Mouse (Mus musculus) layer of hippocampus, adult 2 months (tissue): Measurements from ENCODE around the gene Gm20547. TPM values are rescaled to one million over a fixed set of nuclear protein-coding genes. Genes with fewer than 3 reads are reported as not detected.
"Not testable (repeated sequence)": the region's sequence is repeated elsewhere in the genome, so short reads cannot be mapped to it uniquely, and the experiment has no call there.

ENCODE experiments used
- DNase-seq, 2 experiments: peaks; one replicate each; pipeline ENCODE4 v3.0.0; 2022; ENCODE audit warnings: low spot score in 2 of 2
- H3K27ac ChIP-seq: fragments of 200-600 bp; 2 replicates; pipeline ENCODE4 v1.8.1; 2022
- H3K4me3 ChIP-seq: fragments of 200-600 bp; 2 replicates; pipeline ENCODE4 v1.8.1; 2022; ENCODE audit warnings: mild to moderate bottlenecking
- CTCF ChIP-seq: fragments of 200-600 bp; conservative IDR thresholded peaks from 2 replicates; pipeline ENCODE4 v1.8.1; 2022; ENCODE audit warnings: antibody characterized with exemption, mild to moderate bottlenecking, moderate library complexity
- long read RNA-seq, 2 experiments: library from polyadenylated mRNA; stranded (forward); transcript quantifications; one replicate each; pipeline ENCODE4 v2.0.0; 2021; ENCODE audit warnings: borderline mapping rate in 2 of 2
- total RNA-seq, 2 experiments: library from RNA; stranded (reverse); gene quantifications; 2 replicates each; pipeline ENCODE4 v1.2.3; 2021

Gene Gm20547
- total RNA-seq: not detected
- long read RNA-seq, experiment 1: 0 reads
- long read RNA-seq, experiment 2: 0 reads

- Histone ChIP-seq H3K4me3 (no peak within 1 kb of the TSS), H3K27ac (no peak within 1 kb of the TSS)
- DNase-seq: no peak
- no peak for TF ChIP-seq CTCF
Measured at GRCm38 (mm10) chr17:34881683-34882310, at the start of gene Gm20547. TSS of gene Gm20547 (minus strand) at chr17:34882042.

DNA sequence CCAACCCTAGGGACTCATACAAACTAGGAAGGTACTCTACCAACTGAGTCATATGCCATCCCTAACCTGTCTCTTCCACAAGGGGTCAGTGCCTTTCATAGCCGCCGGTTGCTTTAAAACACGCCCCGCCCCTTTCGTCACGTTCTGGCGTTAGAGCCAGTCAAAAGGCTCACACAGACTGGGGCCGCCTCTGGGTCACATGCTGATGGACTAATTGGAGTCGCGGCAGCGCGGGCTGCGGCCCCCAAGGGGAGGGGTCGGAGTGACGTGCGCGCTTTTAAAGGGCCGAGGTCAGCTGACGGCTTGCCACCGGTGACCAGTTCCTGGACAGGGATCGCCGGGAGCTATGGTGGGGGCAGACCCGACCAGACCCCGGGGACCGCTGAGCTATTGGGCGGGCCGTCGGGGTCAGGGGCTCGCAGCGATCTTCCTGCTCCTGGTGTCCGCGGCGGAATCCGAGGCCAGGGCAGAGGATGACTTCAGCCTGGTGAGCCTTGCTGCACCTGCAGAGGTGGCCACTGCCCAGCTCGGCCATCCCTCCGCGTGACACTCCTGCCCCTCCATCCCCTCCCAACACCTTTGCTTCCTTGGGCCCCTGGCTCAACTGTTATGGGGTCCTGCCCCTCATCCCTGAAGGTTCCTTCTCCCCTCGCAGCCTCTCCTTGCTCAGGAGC lies 49.4 kb upstream of the Gm20547 start, which contains the start of gene Neu1:
Neu1 (plus strand) TSS at position 193 of the 674 bp plus-strand sequence.
- Histone ChIP-seq H3K4me3 (peak within 1 kb of the TSS; percentile 96), H3K27ac (peak within 1 kb of the TSS; percentile 89)
- peak; percentile 98 to 99 for DNase-seq
- peak; percentile 88 for TF ChIP-seq CTCF

- Histone ChIP-seq H3K27ac (no peak overlapping the region), H3K4me3 (no peak overlapping the region)
- TF ChIP-seq CTCF: no peak
- DNase-seq: no peak
Measured at GRCm38 (mm10) chr17:34928841-34929240, 47.0 kb upstream of the Gm20547 start.

- no peak for DNase-seq
- no peak for TF ChIP-seq CTCF
- Histone ChIP-seq H3K27ac (peak overlapping the region; percentile 51; the same call in 1 of the 2 replicates), H3K4me3 (no peak overlapping the region)
Measured at GRCm38 (mm10) chr17:34927306-34928019, 45.6 kb upstream of the Gm20547 start.

- no peak for TF ChIP-seq CTCF
- Histone ChIP-seq H3K4me3 (no peak overlapping the region), H3K27ac (no peak overlapping the region)
- DNase-seq: no peak
Measured at GRCm38 (mm10) chr17:34924258-34924657, 42.4 kb upstream of the Gm20547 start.

- Histone ChIP-seq H3K27ac (no peak overlapping the region), H3K4me3 (no peak overlapping the region)
- DNase-seq: no peak
- peak; percentile 58 for TF ChIP-seq CTCF
Measured at GRCm38 (mm10) chr17:34922939-34923338, 41.1 kb upstream of the Gm20547 start.

DNA sequence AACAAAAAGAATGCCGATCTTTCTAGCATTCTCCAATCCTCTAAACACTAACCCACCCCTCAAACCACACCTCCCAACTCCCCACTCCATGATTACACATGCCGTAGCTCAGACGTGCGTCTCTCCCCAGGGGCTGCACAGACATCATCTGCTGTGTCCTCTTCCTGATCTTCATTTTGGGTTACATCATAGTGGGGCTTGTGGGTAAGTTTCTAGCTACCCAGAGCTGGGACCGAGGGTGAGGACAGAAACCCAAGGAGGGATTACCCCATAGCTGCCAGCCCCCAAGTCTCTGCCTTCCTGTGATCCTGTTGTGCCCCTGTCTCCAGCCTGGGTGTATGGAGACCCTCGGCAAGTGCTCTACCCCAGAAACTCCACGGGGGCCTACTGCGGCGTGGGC lies 35.3 kb upstream of the Gm20547 start:
- Histone ChIP-seq H3K4me3 (no peak overlapping the region), H3K27ac (no peak overlapping the region)
- no peak for DNase-seq
- TF ChIP-seq CTCF: no peak

- no peak for DNase-seq
- no peak overlapping the region for H3K4me3 ChIP-seq
- no peak for TF ChIP-seq CTCF
- H3K27ac ChIP-seq: no peak overlapping the region
Measured at GRCm38 (mm10) chr17:34916316-34916715, 34.5 kb upstream of the Gm20547 start.

DNA sequence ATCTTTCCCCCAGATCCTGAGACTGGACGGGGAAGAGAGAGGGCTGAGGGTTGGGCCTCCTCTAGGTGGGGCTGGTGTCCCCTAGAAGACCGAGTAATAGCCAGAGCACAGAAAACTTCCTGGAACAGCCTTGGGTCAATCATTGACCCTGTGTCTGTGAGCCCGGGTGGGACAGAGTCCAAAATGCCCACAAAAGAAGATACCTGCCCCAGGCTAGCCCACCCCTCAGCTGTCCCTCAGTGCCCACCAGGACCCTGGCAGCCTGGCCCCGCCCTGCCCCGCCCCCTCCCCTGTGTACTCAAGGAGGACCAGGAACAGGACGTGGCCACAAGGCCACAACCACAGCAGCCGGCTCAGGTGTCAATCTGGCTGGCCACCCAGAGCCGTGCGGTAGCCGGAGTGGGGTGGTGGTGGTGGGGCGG lies 33.6 kb upstream of the Gm20547 start:
- DNase-seq: no peak
- peak; percentile 45 for TF ChIP-seq CTCF
- no peak overlapping the region for H3K27ac ChIP-seq
- H3K4me3 ChIP-seq: no peak overlapping the region

DNA sequence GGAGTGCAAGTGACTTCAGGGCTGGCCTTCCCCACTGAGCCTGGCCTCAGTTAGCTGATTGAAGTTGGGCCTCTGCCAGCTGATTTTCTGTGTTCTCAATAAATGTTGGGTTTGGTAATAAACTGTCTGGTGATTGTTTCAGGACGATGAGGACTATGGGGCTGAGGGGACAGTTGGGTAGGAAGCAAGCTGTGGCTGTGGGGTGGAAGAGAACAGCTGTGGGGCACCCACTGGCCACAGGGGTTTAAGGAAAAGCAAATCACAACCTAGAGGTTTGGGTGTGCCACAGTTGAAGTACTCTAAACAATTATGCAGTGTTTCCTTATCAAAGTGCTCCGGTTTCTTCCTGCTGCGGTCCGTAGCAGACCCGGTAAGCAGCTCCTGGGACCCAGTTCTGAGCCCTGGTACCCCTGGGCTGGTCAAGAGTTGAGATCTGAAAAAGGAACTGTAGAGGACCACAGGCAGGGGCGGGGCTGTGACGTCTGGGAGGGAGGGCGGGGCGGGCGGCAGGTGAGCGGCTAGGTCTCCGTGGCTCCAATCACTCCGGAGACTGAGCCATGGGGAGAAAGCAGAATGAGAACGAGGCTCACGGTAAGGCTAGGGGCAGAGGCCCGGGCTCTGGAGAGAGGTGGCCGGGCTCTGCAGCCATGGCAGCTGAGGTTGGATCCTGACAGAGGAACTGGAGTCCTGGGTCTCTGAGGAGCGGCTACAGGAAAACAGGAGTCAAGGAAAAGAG lies 32.3 kb upstream of the Gm20547 start, which contains the start of gene Slc44a4:
Slc44a4 (plus strand) TSS at position 537 of the 736 bp plus-strand sequence.
- no peak for TF ChIP-seq CTCF

GRCm38 (mm10) chr17:34911945-34912351 lies 30.1 kb upstream of the Gm20547 start:
- DNase-seq: peak in 1 of 2 experiments; percentile 80
- TF ChIP-seq CTCF: peak; percentile 84
- H3K4me3 ChIP-seq: no peak overlapping the region
- H3K27ac ChIP-seq: no peak overlapping the region

More for the DNA sequence above, 32.3 kb upstream of the Gm20547 start, which contains the start of gene Slc44a4:
- no peak for DNase-seq
- Histone ChIP-seq H3K27ac (no peak within 1 kb of the TSS), H3K4me3 (no peak within 1 kb of the TSS)

DNA sequence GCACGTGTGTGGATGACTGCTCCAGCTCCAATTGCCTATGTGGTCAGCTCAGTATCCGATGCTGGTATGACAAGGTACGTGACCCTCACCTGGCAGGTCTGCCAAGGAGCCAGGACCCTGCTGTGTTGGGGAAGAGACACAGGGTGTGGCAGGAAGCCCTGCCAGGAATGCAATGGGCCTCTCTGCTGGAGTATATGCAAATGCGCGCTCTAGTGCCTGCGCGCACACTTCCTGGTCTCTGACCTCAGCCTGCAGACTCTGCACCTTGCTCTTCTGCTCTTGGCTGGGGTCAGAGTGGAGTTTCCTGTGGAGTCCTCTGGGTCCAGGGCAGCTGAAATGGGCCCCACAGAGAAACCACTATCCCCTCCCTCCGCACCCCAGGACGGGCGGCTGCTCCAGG lies 29.1 kb upstream of the Gm20547 start:
- no peak overlapping the region for H3K27ac ChIP-seq
- DNase-seq: no peak
- no peak for TF ChIP-seq CTCF
- H3K4me3 ChIP-seq: no peak overlapping the region

GRCm38 (mm10) chr17:34902895-34903294 lies 21.1 kb upstream of the Gm20547 start:
- no peak for TF ChIP-seq CTCF
- H3K4me3 ChIP-seq: no peak overlapping the region
- no peak overlapping the region for H3K27ac ChIP-seq
- DNase-seq: no peak

- not testable (repeated sequence) for DNase-seq, H3K4me3 ChIP-seq
Measured at GRCm38 (mm10) chr17:34901948-34902347, 20.1 kb upstream of the Gm20547 start.

DNA sequence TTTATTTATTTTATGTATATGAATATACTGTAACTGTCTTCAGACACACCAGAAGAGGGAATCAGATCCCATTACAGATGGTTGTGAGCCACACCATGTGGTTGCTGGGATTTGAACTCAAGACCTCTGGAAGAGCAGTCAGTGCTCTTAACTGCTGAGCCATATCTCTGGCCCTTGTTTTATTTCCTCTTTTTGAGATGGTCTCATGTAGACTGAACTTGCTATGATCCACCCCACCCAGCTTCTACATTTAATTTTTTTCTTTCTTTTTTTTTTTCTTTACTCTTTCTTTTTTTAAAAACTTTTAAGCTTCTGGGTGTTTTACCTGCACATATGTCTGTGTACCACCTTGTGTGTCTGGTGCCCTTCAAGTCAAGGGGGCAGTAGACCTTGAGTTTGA lies 19.0 kb upstream of the Gm20547 start:
- not testable (repeated sequence) for H3K27ac ChIP-seq, DNase-seq, H3K4me3 ChIP-seq

More at GRCm38 (mm10) chr17:34901948-34902347, 20.1 kb upstream of the Gm20547 start:
- not testable (repeated sequence) for H3K27ac ChIP-seq
